Mouse (Mus musculus): ENCODE data around the gene Brd3.

GRCm38 (mm10) chr2:27487336-27488049 is 20.0 kb downstream of the Brd3 start:
- no peak for TF ChIP-seq CTCF (conservative IDR thresholded peaks at IDR 0.05; ENCODE audit: low read length)
- TF ChIP-seq NANOG (IDR thresholded peaks at IDR 0.05; ENCODE audit: borderline replicate concordance, low read length), result no peak
- no peak for TF ChIP-seq POU5F1 (IDR thresholded peaks at IDR 0.05; ENCODE audit: borderline replicate concordance, low read length)

Measured in E14TG2a.4 (cell line).